Mouse (Mus musculus): ENCODE measurements around the gene Ninj1.

GRCm38 (mm10) chr13:49219367-49219766, 32.1 kb downstream of the Ninj1 start:
- no peak for TF ChIP-seq CTCF (IDR thresholded peaks at IDR 0.05; ENCODE audit: borderline replicate concordance, insufficient read depth, low read length)
- no peak for TF ChIP-seq POLR2A (IDR thresholded peaks at IDR 0.05; ENCODE audit: low read depth, low read length)
